Mouse (Mus musculus): ENCODE results near the gene Mical3. TPM values are rescaled to one million over a fixed set of nuclear protein-coding genes. Genes with fewer than 3 reads are reported as not detected.

The Mical3 gene
- total RNA-seq (2021), result 10 to 100 TPM; 95.3 to 96.0 TPM
- long read RNA-seq, experiment 1, partial matches to known transcripts, result 2 of 14 reads
- long read RNA-seq, experiment 1, other reads (novel, unspliced or antisense), result 12 of 14 reads
- long read RNA-seq, experiment 2, full-length matches to known transcripts, result 1 of 23 reads
- long read RNA-seq, experiment 2, partial matches to known transcripts, result 10 of 23 reads
- long read RNA-seq, experiment 2, other reads (novel, unspliced or antisense), result 12 of 23 reads

- peak; percentile 55 to 68 for DNase-seq (ENCODE audit: low spot score in 2 of 2)
Measured at GRCm38 (mm10) chr6:121130773-121131172, at the start of gene Mical3. TSS of gene Mical3 (minus strand) at chr6:121130999.

DNA sequence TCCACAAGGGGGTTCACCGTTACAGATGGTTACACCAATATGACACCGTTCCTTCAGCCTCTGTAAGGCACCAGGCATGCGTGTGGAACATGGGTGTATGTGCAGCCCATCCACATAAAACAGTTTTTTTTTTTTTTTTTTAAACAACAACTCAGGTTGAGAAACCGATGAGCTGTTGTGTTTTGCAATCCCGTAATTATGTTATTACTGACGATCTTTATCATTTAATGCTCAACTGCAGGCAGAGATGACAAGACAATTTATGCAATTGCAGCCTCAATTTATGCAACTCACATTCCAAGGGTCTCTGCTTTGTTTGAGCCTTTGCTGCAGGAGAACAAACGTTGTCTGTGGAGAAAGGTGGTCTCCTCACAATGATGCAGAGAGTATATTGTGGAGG lies 49.0 kb upstream of the Mical3 start:
- DNase-seq (ENCODE audit: low spot score in 2 of 2), result no peak

DNA sequence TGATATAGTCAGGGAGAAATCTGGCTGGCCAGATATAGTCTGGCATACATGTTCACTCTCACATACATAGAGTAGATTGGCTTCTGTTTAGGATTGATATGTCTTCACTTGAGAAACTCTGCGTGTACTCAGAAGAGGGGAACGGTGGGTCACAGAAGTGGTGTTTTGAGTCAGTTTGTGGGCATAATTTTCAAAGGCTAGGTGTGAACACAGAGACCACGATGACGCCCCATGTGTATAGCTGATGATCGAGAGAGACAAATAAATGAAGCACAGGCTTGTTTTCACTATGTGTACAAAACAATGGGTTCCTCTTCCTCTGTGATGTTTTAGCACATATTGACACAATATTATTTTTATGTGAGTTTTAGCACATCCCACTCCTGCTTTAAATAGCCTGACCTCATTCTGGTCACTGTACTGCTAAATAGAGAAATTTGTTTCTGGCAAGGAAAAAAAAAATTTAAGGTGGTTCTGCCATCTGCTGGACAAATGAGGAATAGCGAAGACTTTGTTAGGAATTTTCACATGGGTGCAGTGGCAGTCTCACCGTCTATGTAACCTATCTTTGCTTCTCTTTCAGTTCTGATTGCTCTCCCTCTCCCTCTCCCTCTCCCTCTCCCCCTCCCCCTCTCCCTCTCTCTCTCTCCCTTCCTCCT lies 48.0 kb upstream of the Mical3 start:
- DNase-seq (ENCODE audit: low spot score in 2 of 2), result peak; percentile 59 to 89

DNA sequence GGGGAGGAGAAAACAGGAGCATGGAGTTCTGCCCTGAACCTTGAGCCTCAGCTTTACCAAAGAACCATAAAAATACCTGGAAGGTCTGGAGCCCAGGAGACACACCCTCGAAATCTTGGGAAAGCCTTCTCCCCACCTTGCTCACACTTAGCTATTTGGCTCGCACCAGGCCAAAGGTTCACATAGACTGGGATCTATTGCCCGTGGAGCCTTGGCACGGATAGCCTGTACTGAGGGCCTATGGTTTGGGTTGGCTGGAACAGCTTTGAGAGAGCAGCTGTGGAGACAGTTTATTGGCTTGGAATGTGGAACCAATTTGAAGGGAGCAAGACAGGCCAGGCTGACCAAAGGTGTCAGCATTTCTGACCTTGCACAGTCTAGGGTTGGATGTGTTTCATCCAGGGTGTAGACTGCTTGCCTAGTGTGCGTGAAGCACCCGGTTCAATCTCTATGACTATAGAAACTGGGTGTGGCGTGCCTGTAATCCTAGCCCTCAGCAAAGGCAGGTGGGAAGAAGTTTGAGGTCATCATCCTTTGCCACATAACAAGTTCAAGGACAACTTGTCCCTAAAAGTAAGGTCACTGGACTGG lies 46.4 kb upstream of the Mical3 start:
- DNase-seq (ENCODE audit: low spot score in 2 of 2), result no peak

DNA sequence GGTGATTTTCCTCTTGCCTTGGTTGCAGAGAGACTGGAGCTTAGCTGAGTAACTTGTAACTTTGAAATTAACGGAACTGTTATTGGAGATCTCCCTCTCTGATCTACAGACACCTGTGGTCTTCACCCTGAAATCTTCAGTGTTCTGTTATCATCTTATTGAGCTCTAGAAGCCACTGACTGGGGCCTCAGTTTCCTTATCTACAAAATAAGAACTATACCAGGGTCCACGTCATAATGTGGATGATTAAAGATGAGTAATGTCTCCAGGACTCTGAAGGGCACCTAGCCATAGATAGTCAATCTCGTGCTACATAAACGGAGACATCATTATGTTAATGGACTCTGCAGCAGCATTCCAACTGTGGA lies 45.9 kb upstream of the Mical3 start:
- DNase-seq (ENCODE audit: low spot score in 2 of 2), result no peak

DNA sequence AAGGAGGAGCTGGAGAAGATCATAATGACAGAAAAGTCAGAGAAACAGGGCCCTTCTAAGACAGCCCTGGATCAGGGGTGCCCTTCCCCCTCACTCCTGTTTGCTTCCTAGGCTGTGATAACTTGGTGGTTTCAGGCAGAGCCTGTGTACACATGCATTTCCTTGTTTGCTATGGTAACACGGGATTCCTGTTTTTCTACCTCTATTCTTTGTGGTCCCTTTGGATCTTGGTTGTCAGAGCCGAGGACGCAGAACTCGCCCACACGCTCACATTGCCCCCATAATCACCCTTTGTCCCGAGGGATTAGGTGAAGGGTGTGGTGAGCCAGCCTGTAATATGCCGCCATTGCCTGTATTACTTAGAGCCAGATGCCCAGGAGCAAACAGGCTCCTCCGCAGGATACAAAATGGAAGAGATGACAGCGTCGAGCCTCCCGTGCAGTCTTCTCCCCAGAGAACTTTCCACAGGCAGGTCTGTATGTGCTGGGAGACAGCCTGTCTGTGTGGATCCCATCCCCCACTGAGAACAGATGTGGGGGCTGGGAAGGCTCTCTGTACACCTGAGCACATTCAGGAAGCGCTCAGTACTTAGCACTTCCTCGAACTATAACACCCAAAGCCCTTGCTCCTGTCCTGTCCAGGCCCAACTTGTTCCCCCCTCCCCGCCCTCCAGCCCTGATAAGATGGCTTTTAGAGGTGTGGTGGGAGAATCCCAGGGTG lies 45.4 kb upstream of the Mical3 start:
- no peak for DNase-seq (ENCODE audit: low spot score in 2 of 2)

DNA sequence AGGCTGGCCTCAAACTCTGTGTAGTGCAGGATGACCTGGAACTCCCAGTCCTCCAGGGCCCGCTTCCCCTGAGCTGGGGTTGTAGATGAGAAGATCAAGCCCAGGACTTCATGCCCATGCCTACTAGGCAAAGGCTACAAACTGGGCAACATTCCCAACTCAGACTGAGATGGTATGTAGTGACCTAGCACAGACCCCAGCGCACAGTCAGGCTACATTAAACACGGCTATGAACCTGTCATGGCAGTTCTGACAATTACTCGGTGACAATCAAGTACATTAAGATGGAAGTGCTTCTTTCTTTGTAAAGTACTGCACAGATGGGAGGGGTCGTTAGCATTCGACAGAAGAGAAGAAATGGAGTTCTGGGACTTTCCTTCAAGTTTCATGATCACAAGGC lies 44.0 kb upstream of the Mical3 start:
- no peak for DNase-seq (ENCODE audit: low spot score in 2 of 2)

DNA sequence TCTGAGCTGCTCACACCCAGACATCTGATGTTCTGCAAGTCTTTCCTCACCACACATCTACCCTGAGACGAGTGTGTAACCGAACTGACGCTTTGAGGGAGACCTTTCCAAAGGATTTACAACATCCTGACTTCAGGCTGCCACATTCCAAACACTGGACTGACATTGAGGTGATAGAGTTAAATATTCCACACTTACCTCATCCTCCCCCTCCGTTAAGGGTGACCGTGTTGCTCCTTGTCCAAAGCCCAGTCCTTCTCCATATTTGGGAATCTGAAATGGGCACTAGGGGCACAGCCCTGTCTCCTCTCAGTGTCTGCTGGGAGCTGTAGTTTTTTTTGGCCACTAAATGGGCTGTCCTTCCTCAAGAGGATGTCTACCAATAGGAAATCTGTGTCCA lies 42.7 kb upstream of the Mical3 start:
- no peak for DNase-seq (ENCODE audit: low spot score in 2 of 2)

DNA sequence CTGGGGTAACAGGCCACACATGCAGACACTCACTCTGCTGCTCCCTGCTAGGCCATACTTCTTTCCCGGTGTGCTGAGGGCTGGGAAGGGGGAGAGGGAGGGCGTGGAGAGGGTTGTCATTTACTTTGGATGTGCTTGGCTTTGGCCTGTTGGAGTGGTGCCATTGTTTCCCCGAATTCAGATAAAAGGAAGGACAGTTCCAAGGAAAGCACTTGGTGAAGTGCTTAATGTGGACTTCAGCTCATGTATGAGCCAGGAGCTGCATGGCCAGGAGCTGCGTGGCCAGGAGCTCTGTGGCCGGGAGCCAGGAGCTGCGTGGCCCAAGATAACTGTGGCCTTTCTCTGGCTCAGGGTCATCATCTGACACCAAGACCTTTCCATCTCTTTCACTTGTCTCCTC lies 40.3 kb upstream of the Mical3 start:
- DNase-seq (ENCODE audit: low spot score in 2 of 2), result no peak

GRCm38 (mm10) chr6:121167381-121167975 lies 36.7 kb upstream of the Mical3 start:
- DNase-seq (ENCODE audit: low spot score in 2 of 2), result no peak

GRCm38 (mm10) chr6:121166098-121166552 lies 35.3 kb upstream of the Mical3 start:
- no peak for DNase-seq (ENCODE audit: low spot score in 2 of 2)

DNA sequence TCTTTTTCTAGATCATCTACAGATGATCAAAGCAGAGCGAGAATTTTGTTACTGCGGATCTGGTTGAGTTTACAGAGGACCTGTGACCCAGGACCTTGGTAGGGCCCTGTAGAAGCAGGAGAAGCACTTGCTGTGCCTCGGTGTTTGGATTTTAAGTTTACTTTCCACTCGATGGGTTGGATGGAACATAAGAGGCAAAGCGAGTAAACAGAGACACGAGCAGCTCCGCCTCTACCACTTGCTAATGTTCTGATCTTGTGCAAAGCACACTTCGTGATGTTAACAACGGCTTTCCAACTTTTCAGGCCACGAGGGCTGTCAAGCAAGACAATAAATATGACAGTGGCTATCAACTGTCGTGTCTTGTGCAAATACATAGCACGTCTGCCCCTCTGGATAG lies 31.8 kb upstream of the Mical3 start:
- no peak for DNase-seq (ENCODE audit: low spot score in 2 of 2)

GRCm38 (mm10) chr6:121160126-121160525 lies 29.3 kb upstream of the Mical3 start:
- DNase-seq (ENCODE audit: low spot score in 2 of 2), result no peak

DNA sequence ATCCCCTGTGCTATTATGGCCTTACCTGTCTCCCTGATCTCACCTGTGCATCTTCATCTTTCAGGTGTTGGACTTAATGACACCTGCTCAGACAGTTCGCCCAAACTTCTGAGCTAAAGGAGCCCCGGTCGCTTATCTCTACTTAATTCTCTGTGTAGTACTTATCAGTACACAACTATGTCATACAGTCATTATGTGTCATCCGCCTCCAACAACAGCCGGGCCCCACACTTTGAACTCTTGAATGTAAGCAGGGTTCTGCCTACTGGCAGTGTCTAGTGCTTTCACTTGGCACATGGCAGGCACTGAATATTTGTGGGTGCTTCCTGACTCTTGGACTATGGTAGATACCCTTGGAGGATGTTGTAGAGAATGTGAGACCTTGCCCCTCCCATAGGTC lies 28.8 kb upstream of the Mical3 start:
- DNase-seq (ENCODE audit: low spot score in 2 of 2), result no peak

- no peak for DNase-seq (ENCODE audit: low spot score in 2 of 2)
Measured at GRCm38 (mm10) chr6:121156030-121156429, 25.2 kb upstream of the Mical3 start.

GRCm38 (mm10) chr6:121154451-121155300 lies 23.9 kb upstream of the Mical3 start:
- peak in 1 of 2 experiments; percentile 31 for DNase-seq (ENCODE audit: low spot score in 2 of 2)

GRCm38 (mm10) chr6:121153177-121153576 lies 22.4 kb upstream of the Mical3 start:
- DNase-seq (ENCODE audit: low spot score in 2 of 2), result no peak

DNA sequence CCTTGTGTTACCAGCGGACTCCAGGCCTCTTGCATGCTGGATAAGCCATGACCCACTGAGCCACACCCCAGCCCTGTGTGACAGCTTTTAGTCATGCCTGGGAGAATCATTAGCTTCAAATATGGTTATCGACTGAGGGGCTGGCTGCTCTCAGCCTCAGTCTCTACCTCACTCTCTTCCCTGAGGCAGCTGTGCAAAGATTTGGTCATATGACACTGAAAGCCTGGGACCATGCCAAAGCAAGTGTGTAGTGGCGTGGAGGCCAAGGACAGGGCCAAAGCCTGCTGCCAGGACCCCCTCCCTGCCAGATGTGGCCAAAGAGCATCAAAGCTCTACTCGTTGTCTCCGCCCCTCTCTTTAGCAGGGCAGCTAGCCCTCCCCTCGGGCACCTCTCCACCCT lies 20.9 kb upstream of the Mical3 start:
- DNase-seq (ENCODE audit: low spot score in 2 of 2), result no peak

DNA sequence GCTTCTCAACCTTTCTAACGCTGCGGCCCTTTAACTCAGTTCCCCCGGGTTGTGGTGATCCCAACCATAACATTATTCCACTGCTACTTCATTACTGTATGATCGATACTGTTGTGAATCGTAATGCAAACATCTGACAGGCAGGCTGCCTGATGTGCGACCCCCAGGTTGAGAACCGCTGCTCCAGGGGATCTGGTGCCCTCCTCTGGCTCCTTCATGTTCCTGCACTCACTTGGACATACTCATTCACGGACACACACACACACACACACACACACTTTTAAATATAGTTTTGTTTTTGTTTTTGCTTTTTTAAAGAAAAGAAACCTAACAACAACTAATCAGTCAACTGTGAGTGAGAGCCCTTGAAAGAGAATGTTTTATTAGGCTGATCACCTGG lies 19.3 kb upstream of the Mical3 start:
- DNase-seq (ENCODE audit: low spot score in 2 of 2), result no peak

- DNase-seq (ENCODE audit: low spot score in 2 of 2), result no peak
Measured at GRCm38 (mm10) chr6:121149420-121149819, 18.6 kb upstream of the Mical3 start.

DNA sequence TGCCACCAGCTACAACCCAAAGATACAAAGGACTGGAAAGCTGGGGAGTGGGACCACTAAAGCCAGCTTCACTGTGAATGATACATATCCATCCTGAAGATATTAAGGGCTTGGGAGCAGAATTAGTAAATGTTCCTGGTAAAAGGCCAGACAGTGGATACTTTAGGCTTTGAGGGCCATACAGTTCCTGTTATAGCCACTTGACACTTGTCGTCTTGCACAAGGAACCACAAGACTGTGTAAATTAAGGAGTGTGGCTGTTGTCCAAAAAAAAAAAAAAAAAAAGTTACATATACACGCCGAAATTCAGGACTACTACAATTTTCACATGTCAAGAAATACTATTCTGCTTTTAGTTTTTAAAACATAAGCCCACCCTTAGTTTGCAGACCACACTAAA lies 17.6 kb upstream of the Mical3 start:
- DNase-seq (ENCODE audit: low spot score in 2 of 2), result no peak
